Mouse (Mus musculus): ENCODE data around the gene Olfr1046.

DNA sequence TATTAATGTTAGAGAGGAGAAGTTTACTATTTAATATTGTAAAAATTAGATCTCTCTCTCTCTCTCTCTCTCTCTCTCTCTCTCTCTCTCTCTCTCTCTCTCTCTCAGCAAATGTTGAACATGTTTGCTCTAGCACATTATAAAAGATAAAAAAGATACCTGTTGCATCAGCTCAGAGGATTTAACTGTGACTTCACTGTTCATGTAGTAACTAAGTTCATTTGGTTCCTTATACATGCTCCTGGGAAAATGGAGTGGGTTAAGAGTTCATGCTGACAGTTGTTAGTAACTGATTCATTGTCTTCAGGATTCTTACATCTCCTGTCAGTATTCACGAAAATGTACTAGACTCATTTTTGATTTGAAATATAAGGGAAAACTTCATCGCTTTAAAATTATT is 51.7 kb downstream of the Olfr1046 start, which contains the start of gene Olfr1043:
- TF ChIP-seq CTCF (IDR thresholded peaks at IDR 0.05) (no peak), EP300 (IDR thresholded peaks at IDR 0.05; ENCODE audit: insufficient read depth, low read depth, low read length) (no peak)
